Mouse (Mus musculus) neural tube, embryonic 11.5 days (tissue): ENCODE results near the gene Olfr1287. TPM values are rescaled to one million over a fixed set of nuclear protein-coding genes. Genes with fewer than 3 reads are reported as not detected.

Source experiments
- ATAC-seq: fragments of 200-750 bp; cut with Nextera tagmentation; 2 replicates; pipeline ENCODE4 v1.8.0; 2017; ENCODE audit warnings: moderate number of reproducible peaks, mild to moderate bottlenecking, moderate TSS enrichment, moderate library complexity; ENCODE audit not compliant: insufficient read depth, low FRiP score, low TSS enrichment
- DNase-seq: peaks from one replicate; pipeline ENCODE4 v3.0.0-alpha.2; 2015; ENCODE audit warnings: low spot score
- H3K27ac ChIP-seq: fragments of 300-500 bp; sonication (generic); 2 replicates; pipeline ENCODE4 v1.5.1; 2014; ENCODE audit warnings: low read depth, mild to moderate bottlenecking, low read length
- H3K27me3 ChIP-seq: fragments of 300-500 bp; sonication (generic); 2 replicates; pipeline ENCODE4 v1.6.1; 2014; ENCODE audit warnings: mild to moderate bottlenecking, low read length, mixed read lengths; ENCODE audit not compliant: control insufficient read depth, insufficient read depth
- H3K36me3 ChIP-seq: fragments of 300-500 bp; sonication (generic); 2 replicates; pipeline ENCODE4 v1.6.1; 2014; ENCODE audit warnings: mild to moderate bottlenecking, low read length, moderate library complexity, mixed read lengths; ENCODE audit not compliant: control insufficient read depth, insufficient read depth
- H3K4me1 ChIP-seq: fragments of 300-500 bp; sonication (generic); 2 replicates; pipeline ENCODE4 v1.6.1; 2014; ENCODE audit warnings: low read length, mixed read lengths; ENCODE audit not compliant: control insufficient read depth, insufficient read depth
- H3K4me2 ChIP-seq: fragments of 300-500 bp; sonication (generic); 2 replicates; pipeline ENCODE4 v1.6.1; 2014; ENCODE audit warnings: low read depth, mild to moderate bottlenecking, moderate library complexity
- H3K4me3 ChIP-seq: fragments of 300-500 bp; sonication (generic); 2 replicates; pipeline ENCODE4 v1.5.1; 2014; ENCODE audit warnings: low read depth, low read length
- H3K9ac ChIP-seq: fragments of 300-500 bp; sonication (generic); 2 replicates; pipeline ENCODE4 v1.6.1; 2014; ENCODE audit warnings: mild to moderate bottlenecking, low read length
- H3K9me3 ChIP-seq: fragments of 300-500 bp; sonication (generic); 2 replicates; pipeline ENCODE4 v1.6.1; 2016; ENCODE audit warnings: low read length; ENCODE audit not compliant: control insufficient read depth
- WGBS: fragments of 180-500 bp; shearing (Covaris S2); extraction: QIAGEN DNeasy Blood & Tissue Kit; methylation state at CpG from one replicate; pipeline ENCODE4 v1.1.7; 2014; 5-methylcytosine and 5-hydroxymethylcytosine counted together
- polyA plus RNA-seq: library from polyadenylated mRNA; unstranded; fragments of >200 nt; fragmentation: Nextera tagmentation; extraction: Ambion mirVana; gene quantifications from 2 replicates; pipeline ENCODE4 v1.2.1, GENCODE M21; 2014

Olfr1287 gene
- polyA plus RNA-seq, result not detected in 2 replicates

DNA sequence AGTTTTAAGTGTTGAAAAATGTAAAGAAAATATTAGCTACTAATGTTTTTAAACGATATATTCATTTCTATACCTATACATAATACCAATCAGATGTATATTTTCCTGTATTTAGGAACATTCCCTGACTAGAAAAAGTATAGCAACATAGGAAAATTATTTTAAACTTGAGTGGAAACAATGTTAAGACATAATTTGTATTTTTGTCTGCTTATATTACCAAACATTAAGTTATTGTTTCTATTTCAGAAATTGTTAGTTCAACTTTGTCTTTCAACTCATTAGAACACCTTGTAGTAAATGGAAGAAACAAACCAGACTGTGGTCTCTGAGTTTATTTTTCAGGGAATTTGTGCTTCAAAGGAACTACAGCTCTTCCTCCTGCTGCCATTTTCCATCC lies at the start of gene Olfr1287:
Gene Olfr1287, plus strand, starts transcription at position 301 of the 400 bp plus-strand sequence.
- Histone ChIP-seq H3K36me3 (no peaks in the 10 kb centered on the region), H3K4me1 (no peaks in the 10 kb centered on the region), H3K9me3 (no peaks in the 10 kb centered on the region), H3K27ac (no peak within 1 kb of the TSS), H3K9ac (no peak within 1 kb of the TSS), H3K27me3 (no peaks in the 10 kb centered on the region), H3K4me3 (no peak within 1 kb of the TSS), H3K4me2 (no peak within 1 kb of the TSS)
- DNase-seq (no peak), ATAC-seq (no peak)
- 72% methylated on average over 1 of the region's 1 CpGs for WGBS

DNA sequence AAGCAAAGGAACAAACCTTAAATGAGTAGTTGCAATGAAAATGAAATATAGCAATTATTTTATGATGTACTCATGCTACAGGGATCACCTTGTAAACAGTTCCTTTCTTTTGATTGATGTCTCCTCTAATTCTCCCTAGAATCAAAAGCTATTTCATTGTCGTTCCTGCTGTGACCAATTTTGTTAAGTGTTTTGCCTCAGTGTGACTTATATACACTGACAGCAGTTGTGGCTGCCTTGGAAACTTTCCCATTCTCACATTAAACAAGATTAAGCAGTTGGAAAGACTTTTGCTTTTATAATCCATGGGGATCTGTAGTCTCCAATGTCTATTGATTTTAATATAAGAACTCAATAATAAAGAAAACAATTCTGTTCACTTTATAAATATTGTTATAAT lies 26.0 kb upstream of the Olfr1287 start, which contains the start of gene Olfr1286:
Gene Olfr1286, minus strand, starts transcription at position 185 of the 400 bp plus-strand sequence.
- DNase-seq (no peak), ATAC-seq (no peak)
- no peaks in the 10 kb centered on the region for H3K9me3 ChIP-seq
- H3K4me2 ChIP-seq, result no peak within 1 kb of the TSS
- no peak within 1 kb of the TSS for H3K27ac ChIP-seq
- H3K4me1 ChIP-seq, result no peaks in the 10 kb centered on the region
- no peak within 1 kb of the TSS for H3K9ac ChIP-seq
- H3K36me3 ChIP-seq, result no peaks in the 10 kb centered on the region
- 83% methylated on average over 1 of the region's 1 CpGs for WGBS
- H3K27me3 ChIP-seq, result no peaks in the 10 kb centered on the region
- no peak within 1 kb of the TSS for H3K4me3 ChIP-seq

DNA sequence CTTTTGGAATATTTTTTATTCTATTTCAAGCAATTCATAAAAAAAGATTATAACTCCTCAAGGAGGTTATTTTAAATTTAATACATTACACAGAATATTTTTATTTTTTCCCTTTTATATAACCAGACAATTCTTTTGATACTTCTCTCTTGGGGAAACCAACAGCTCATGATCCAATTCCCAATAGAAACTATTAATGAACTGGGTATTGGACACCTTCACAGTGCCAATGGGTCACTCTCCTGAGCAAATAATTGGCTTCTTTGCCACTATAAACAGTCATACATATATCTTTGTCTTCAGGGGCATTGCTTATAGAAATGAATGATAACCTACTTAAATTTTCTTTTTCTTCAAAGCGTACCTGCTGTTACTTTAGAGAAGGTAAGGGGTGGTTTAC lies 24.9 kb downstream of the Olfr1287 start, which contains the start of gene Olfr1288:
Gene Olfr1288, plus strand, starts transcription at position 301 of the 400 bp plus-strand sequence.
- Histone ChIP-seq H3K4me1 (no peaks in the 10 kb centered on the region), H3K9ac (no peak within 1 kb of the TSS), H3K9me3 (no peaks in the 10 kb centered on the region), H3K27ac (no peak within 1 kb of the TSS), H3K36me3 (no peaks in the 10 kb centered on the region), H3K4me2 (no peak within 1 kb of the TSS), H3K4me3 (no peak within 1 kb of the TSS), H3K27me3 (no peaks in the 10 kb centered on the region)
- ATAC-seq (no peak), DNase-seq (no peak)
- 98% methylated on average over 1 of the region's 1 CpGs for WGBS

DNA sequence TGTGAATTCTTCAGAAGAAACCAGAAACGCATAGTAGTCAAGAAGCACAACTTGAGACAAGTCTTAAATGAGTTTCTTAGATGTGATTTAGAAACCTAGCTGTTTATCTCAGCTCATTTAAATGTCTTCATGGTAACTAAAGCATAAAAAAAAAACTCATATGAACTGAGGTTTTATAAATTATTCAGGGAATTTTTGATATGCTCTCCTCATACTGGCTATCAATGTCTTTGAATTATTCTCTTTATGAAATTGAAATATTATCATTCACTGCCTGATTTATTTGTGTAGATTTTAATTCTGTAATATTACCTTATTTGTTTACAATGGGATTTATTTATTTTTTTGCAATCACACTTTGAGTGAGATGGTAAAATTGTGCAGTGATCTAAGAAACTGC lies 31.6 kb downstream of the Olfr1287 start, which contains the start of gene Olfr1289:
Gene Olfr1289, plus strand, starts transcription at position 301 of the 400 bp plus-strand sequence.
- ATAC-seq (no peak), DNase-seq (no peak)
- no peak within 1 kb of the TSS for H3K4me2 ChIP-seq
- no peaks in the 10 kb centered on the region for H3K4me1 ChIP-seq
- H3K27me3 ChIP-seq, result no peaks in the 10 kb centered on the region
- WGBS, result 86% methylated on average over 1 of the region's 1 CpGs
- H3K9ac ChIP-seq, result no peak within 1 kb of the TSS
- H3K36me3 ChIP-seq, result no peaks in the 10 kb centered on the region
- no peak within 1 kb of the TSS for H3K27ac ChIP-seq
- no peaks in the 10 kb centered on the region for H3K9me3 ChIP-seq
- H3K4me3 ChIP-seq, result no peak within 1 kb of the TSS

DNA sequence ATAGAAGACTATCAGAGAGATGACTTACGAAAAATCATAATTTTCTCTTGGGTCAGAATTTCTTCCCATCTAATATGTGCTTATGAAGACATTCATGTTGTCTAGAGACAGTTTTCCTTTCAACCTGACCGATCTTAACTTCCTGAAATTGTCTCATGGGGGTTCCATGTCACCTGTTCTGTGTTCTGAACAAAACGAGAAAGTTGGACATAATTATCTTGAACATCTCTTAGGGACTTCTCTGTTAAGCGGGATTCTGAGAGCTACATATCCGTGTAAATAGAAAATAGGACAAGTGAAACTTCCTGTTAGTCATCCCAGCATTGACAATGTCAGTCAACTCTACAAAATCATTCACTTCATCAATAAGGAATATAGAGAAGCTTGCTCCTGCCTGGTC lies 44.8 kb downstream of the Olfr1287 start, which contains the start of gene Olfr1290:
Gene Olfr1290, minus strand, starts transcription at position 101 of the 400 bp plus-strand sequence.
- 83% methylated on average over 5 of the region's 5 CpGs for WGBS
- H3K4me3 ChIP-seq, result no peak within 1 kb of the TSS
- H3K9me3 ChIP-seq, result no peaks in the 10 kb centered on the region
- H3K27me3 ChIP-seq, result no peaks in the 10 kb centered on the region
- H3K27ac ChIP-seq, result no peak within 1 kb of the TSS
- H3K4me2 ChIP-seq, result no peak within 1 kb of the TSS
- no peaks in the 10 kb centered on the region for H3K36me3 ChIP-seq
- H3K4me1 ChIP-seq, result no peaks in the 10 kb centered on the region
- H3K9ac ChIP-seq, result no peak within 1 kb of the TSS
- DNase-seq (no peak), ATAC-seq (no peak)

DNA sequence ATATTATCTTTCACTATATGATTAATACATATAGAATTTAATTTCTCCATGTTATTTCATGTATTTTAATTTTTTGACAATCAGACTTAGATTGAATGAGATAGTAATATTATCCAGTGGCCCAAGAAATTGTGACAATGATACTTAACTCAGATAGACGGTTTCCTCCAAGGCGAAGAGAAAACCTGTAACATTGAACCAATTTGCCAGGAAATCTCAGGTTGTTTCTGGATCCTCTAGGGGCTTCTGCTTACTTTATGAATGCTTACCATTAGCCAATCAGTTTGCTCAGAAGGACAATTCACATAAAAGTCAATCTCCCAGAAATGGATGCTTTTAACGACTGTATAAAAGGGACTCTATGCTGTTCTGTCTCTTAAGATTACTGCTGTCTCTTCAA lies 47.9 kb downstream of the Olfr1287 start, which contains the start of gene Olfr1291-ps1:
Gene Olfr1291-ps1, plus strand, starts transcription at position 301 of the 400 bp plus-strand sequence.
- no peaks in the 10 kb centered on the region for H3K4me1 ChIP-seq
- H3K27me3 ChIP-seq, result no peaks in the 10 kb centered on the region
- no peak within 1 kb of the TSS for H3K4me3 ChIP-seq
- no peak within 1 kb of the TSS for H3K9ac ChIP-seq
- H3K4me2 ChIP-seq, result no peak within 1 kb of the TSS
- no peaks in the 10 kb centered on the region for H3K36me3 ChIP-seq
- no peak within 1 kb of the TSS for H3K27ac ChIP-seq
- ATAC-seq (no peak), DNase-seq (no peak)
- H3K9me3 ChIP-seq, result no peaks in the 10 kb centered on the region
- 91% methylated on average over 3 of the region's 3 CpGs for WGBS

Other genes with a start within 250 kb of the Olfr1287 start
- not detected in 2 replicates for gene 4930430A15Rik, start 219.5 kb upstream of the Olfr1287 start, polyA plus RNA-seq
- not detected in 2 replicates for gene Olfr1275, start 213.9 kb upstream of the Olfr1287 start, polyA plus RNA-seq
- gene Olfr1276, start 194.6 kb upstream of the Olfr1287 start, polyA plus RNA-seq, result not detected in 2 replicates
- not detected in 2 replicates for gene Olfr1277, start 175.0 kb upstream of the Olfr1287 start, polyA plus RNA-seq
- gene Olfr1278, start 159.0 kb upstream of the Olfr1287 start, polyA plus RNA-seq, result not detected in 2 replicates
- not detected in 2 replicates for gene Olfr1279, start 148.5 kb upstream of the Olfr1287 start, polyA plus RNA-seq
- not detected in 2 replicates for gene Olfr1280, start 135.1 kb upstream of the Olfr1287 start, polyA plus RNA-seq
- gene Olfr1281, start 122.6 kb upstream of the Olfr1287 start, polyA plus RNA-seq, result not detected in 2 replicates
- gene Olfr1282, start 113.1 kb upstream of the Olfr1287 start, polyA plus RNA-seq, result not detected in 2 replicates
- gene Olfr1283, start 82.4 kb upstream of the Olfr1287 start, polyA plus RNA-seq, result not detected in 2 replicates
- not detected in 2 replicates for gene Olfr1284, start 73.6 kb upstream of the Olfr1287 start, polyA plus RNA-seq
- gene Olfr1286, start 26.0 kb upstream of the Olfr1287 start, polyA plus RNA-seq, result not detected in 2 replicates
- gene Olfr1288, start 25.0 kb downstream of the Olfr1287 start, polyA plus RNA-seq, result not detected in 2 replicates
- not detected in 2 replicates for gene Olfr1289, start 31.7 kb downstream of the Olfr1287 start, polyA plus RNA-seq
- not detected in 2 replicates for gene Olfr1290, start 44.7 kb downstream of the Olfr1287 start, polyA plus RNA-seq
- not detected in 2 replicates for gene Olfr1291-ps1, start 48.0 kb downstream of the Olfr1287 start, polyA plus RNA-seq
- gene Olfr1293-ps, start 76.1 kb downstream of the Olfr1287 start, polyA plus RNA-seq, result not detected in 2 replicates
- gene Olfr1294, start 91.1 kb downstream of the Olfr1287 start, polyA plus RNA-seq, result not detected in 2 replicates
- not detected in 2 replicates for gene Olfr1295, start 120.5 kb downstream of the Olfr1287 start, polyA plus RNA-seq
- not detected in 2 replicates for gene Olfr1297, start 177.4 kb downstream of the Olfr1287 start, polyA plus RNA-seq
- not detected in 2 replicates for gene Olfr1298, start 200.1 kb downstream of the Olfr1287 start, polyA plus RNA-seq
- not detected in 2 replicates for gene Olfr1299, start 212.3 kb downstream of the Olfr1287 start, polyA plus RNA-seq